Mouse (Mus musculus) lung, embryonic 16.5 days (tissue): ENCODE measurements around the gene Hcar2. TPM values are rescaled to one million over a fixed set of nuclear protein-coding genes. Genes with fewer than 3 reads are reported as not detected.
A peak's percentile ranks its signal among the peaks of the same experiment; 100 is the strongest.

Experiments
- ATAC-seq: fragments of 200-750 bp; cut with Nextera tagmentation; 2 replicates; pipeline ENCODE4 v1.8.0; 2017; ENCODE audit warnings: low read depth, mild to moderate bottlenecking, moderate library complexity
- H3K27ac ChIP-seq: fragments of 300-500 bp; sonication (generic); 2 replicates; pipeline ENCODE4 v1.5.1; 2014; ENCODE audit warnings: mild to moderate bottlenecking, control low read depth, low read length
- H3K27me3 ChIP-seq: fragments of 300-500 bp; sonication (generic); 2 replicates; pipeline ENCODE4 v1.6.1; 2014; ENCODE audit warnings: low read depth, low read length, mixed read lengths; ENCODE audit not compliant: control insufficient read depth, insufficient read depth
- H3K36me3 ChIP-seq: fragments of 300-500 bp; sonication (generic); 2 replicates; pipeline ENCODE4 v1.6.1; 2014; ENCODE audit warnings: low read length; ENCODE audit not compliant: control insufficient read depth, insufficient read depth
- H3K4me1 ChIP-seq: fragments of 300-500 bp; sonication (generic); replicated peaks from 2 replicates; pipeline ENCODE4 v1.6.1; 2014; ENCODE audit warnings: low read length, mixed read lengths; ENCODE audit not compliant: control insufficient read depth, insufficient read depth
- H3K4me2 ChIP-seq: fragments of 300-500 bp; sonication (generic); 2 replicates; pipeline ENCODE4 v1.6.1; 2014; ENCODE audit warnings: low read depth, low read length, control low read depth
- H3K4me3 ChIP-seq: fragments of 300-500 bp; sonication (generic); 2 replicates; pipeline ENCODE4 v1.5.1; 2014; ENCODE audit warnings: mild to moderate bottlenecking, low read length, control low read depth
- H3K9ac ChIP-seq: fragments of 300-500 bp; sonication (generic); 2 replicates; pipeline ENCODE4 v1.6.1; 2014; ENCODE audit warnings: low read length, control low read depth
- H3K9me3 ChIP-seq: fragments of 300-500 bp; sonication (generic); 2 replicates; pipeline ENCODE4 v1.6.1; 2016; ENCODE audit warnings: low read length; ENCODE audit not compliant: control insufficient read depth
- WGBS: fragments of 180-500 bp; shearing (Covaris S2); extraction: QIAGEN DNeasy Blood & Tissue Kit; methylation state at CpG from one replicate; pipeline ENCODE4 v1.1.7; 2014; 5-methylcytosine and 5-hydroxymethylcytosine counted together
- polyA plus RNA-seq: library from polyadenylated mRNA; unstranded; fragments of >200 nt; fragmentation: Nextera tagmentation; extraction: Ambion mirVana; gene quantifications from 2 replicates; pipeline ENCODE4 v1.2.1, GENCODE M21; 2015

Gene Hcar2
- polyA plus RNA-seq, 1 experiment from 2014 or later, result 0.30 TPM

DNA sequence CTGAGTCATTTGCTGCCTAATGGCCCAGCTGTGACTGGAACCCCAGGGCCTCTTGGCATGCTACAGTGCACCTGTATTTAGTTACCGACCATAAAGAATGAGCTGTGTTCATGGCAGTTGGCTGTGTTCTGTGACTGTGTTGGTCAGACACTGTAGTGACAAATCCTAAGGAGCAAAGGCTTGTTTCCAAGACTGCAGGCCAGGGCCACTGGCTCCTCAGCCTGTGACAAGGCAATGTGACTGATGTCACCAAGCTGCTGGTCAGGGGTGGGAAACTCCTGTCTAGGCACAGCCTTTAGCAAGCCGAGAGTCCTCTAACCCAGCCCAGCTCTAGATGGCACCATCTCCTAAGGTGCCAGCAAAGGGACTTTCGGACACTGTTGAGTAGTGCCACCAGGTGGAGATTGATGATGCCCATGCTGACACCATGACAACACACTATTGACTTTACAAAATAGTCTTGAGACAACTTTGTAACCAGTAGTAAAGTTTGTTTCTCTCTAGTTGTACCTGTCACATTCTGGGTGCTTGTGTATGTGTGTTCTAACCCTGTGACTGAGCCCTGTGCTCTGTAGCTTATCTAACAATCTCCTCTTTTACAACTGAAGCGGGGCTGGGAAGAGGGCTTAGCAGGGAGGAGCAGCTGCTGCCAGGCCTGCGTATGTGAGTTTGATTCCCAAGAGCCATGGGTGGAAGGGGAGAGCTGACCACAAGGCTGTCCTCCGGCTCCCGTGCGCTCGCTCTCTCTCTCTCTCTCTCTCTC is 44.6 kb downstream of the Hcar2 start:
- Histone ChIP-seq H3K4me1 (no peaks in the 10 kb centered on the region), H3K27me3 (no peaks in the 10 kb centered on the region), H3K4me3 (no peak overlapping the region), H3K9me3 (no peaks in the 10 kb centered on the region), H3K36me3 (peaks cover 12% of the 10 kb centered on the region; the same call in 1 of the 2 replicates), H3K27ac (no peak overlapping the region), H3K9ac (no peak overlapping the region), H3K4me2 (no peak overlapping the region)
- WGBS, result 85% methylated on average over 9 of the region's 9 CpGs
- peak; percentile 41; the same call in 1 of the 2 replicates for ATAC-seq

- no peak for ATAC-seq
- Histone ChIP-seq H3K27ac (no peak overlapping the region), H3K27me3 (no peaks in the 10 kb centered on the region), H3K9me3 (no peaks in the 10 kb centered on the region), H3K36me3 (peaks cover 12% of the 10 kb centered on the region; the same call in 1 of the 2 replicates), H3K9ac (no peak overlapping the region), H3K4me1 (no peaks in the 10 kb centered on the region), H3K4me3 (no peak overlapping the region), H3K4me2 (no peak overlapping the region)
- WGBS, result 91% methylated on average over 19 of the region's 19 CpGs
Measured at GRCm38 (mm10) chr5:123818941-123819577, 46.2 kb downstream of the Hcar2 start.

DNA sequence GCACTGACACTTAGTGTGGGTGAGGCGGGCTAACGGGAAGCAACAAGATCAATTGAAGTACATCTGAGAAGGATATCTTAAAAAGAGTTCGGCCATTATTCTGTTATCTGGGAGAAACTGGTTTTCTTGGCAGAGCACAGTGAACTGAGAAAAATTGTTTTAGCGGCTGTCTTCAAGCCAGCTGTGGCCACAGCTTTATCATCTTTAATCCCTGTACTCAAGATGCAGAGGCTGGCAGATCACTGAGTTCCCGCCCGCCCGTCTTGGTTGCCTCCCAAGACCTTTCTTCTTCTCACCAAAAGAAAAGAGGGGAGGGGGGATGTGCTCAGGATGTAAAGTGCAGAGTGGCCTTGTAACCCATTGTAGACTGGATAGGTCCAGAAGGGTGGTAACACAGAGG is 48.4 kb downstream of the Hcar2 start:
- no peaks in the 10 kb centered on the region for H3K9me3 ChIP-seq
- H3K4me3 ChIP-seq, result no peak overlapping the region
- WGBS, result 77% methylated on average over 7 of the region's 7 CpGs
- no peak for ATAC-seq
- H3K27ac ChIP-seq, result no peak overlapping the region
- no peak overlapping the region for H3K4me2 ChIP-seq
- no peaks in the 10 kb centered on the region for H3K4me1 ChIP-seq
- no peaks in the 10 kb centered on the region for H3K27me3 ChIP-seq
- H3K9ac ChIP-seq, result no peak overlapping the region
- H3K36me3 ChIP-seq, result peaks cover 12% of the 10 kb centered on the region; the same call in 1 of the 2 replicates

Other genes starting within 250 kb of the Hcar2 start
- gene Clip1, start 180.9 kb downstream of the Hcar2 start, polyA plus RNA-seq, result 35.7 and 37.9 TPM in 2 replicates
- gene Zcchc8, start 144.4 kb downstream of the Hcar2 start, polyA plus RNA-seq, result 75.9 and 76.4 TPM in 2 replicates
- 110 and 116 TPM in 2 replicates for gene Rsrc2, start 116.1 kb downstream of the Hcar2 start, polyA plus RNA-seq
- gene Kntc1, start 115.8 kb downstream of the Hcar2 start, polyA plus RNA-seq, result 28.6 and 32.4 TPM in 2 replicates
- gene Hcar1, start 14.5 kb upstream of the Hcar2 start, polyA plus RNA-seq, result 1.2 and 1.4 TPM in 2 replicates
- gene Denr, start 41.7 kb upstream of the Hcar2 start, polyA plus RNA-seq, result 92.8 and 118 TPM in 2 replicates
- 2.0 and 2.3 TPM in 2 replicates for gene Gm43518, start 61.9 kb upstream of the Hcar2 start, polyA plus RNA-seq
- 7.7 and 8.0 TPM in 2 replicates for gene Ccdc62, start 65.2 kb upstream of the Hcar2 start, polyA plus RNA-seq
- 13.8 and 14.5 TPM in 2 replicates for gene Hip1r, start 108.1 kb upstream of the Hcar2 start, polyA plus RNA-seq
- 39.2 and 41.6 TPM in 2 replicates for gene Vps37b, start 166.8 kb upstream of the Hcar2 start, polyA plus RNA-seq
- gene Abcb9, start 230.3 kb upstream of the Hcar2 start, polyA plus RNA-seq, result 2.7 and 3.8 TPM in 2 replicates
- gene Ogfod2, start 246.8 kb upstream of the Hcar2 start, polyA plus RNA-seq, result 29.7 and 33.1 TPM in 2 replicates